Mouse (Mus musculus) mouse trophoblast stem cell (cell line): Measurements from ENCODE around the gene Med13l.

Source experiments
- in situ Hi-C, 2 experiments: fragments of 300-500 bp; cut with MseI, MboI; formaldehyde crosslinking; loops; 2 replicates in 1 of 2; 3 replicates in 1 of 2; pipeline ENCODE4 v1.15.1; 2025

Gene Med13l

DNA sequence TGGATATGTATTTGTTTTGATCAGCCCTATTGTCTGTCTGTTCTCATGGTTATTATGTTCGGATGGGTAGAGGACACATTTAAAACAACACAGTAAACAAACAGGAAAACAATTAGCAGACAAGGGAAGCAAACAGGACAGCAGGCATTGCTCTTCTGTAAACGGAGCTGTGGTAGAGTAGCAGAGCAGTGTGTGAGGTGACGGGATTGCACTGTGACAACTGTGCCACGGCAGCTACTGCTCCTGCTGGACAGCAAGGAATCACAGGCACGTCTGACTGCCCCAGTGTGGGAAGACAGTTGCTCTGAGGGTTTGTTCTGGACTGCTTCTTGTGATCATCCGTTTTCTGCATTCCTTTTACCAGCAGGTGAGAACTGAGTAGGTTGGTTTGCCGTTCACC, 94.9 kb downstream of the Med13l start:
- in situ Hi-C loops: no loop called here

DNA sequence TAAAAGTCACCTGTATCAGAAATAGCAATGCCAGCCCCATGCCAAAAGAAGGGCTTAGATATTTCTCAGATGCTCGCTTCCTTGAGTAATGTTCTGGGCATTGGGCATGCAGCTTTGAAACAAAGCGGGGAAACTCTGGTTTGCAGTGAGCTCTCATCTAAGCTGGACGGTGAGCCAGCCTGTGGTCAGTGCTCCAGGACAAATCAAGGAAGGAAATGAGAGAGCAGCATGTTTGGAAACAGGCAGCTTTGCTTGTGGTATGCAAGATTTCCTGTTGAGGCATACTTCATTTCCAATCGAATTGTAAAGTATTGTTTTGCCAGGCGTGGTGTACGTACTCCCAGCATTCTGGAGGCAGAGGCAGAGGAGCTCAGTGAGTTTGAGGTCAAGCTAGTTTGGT, 95.5 kb downstream of the Med13l start:
- in situ Hi-C loops: no loop called here

DNA sequence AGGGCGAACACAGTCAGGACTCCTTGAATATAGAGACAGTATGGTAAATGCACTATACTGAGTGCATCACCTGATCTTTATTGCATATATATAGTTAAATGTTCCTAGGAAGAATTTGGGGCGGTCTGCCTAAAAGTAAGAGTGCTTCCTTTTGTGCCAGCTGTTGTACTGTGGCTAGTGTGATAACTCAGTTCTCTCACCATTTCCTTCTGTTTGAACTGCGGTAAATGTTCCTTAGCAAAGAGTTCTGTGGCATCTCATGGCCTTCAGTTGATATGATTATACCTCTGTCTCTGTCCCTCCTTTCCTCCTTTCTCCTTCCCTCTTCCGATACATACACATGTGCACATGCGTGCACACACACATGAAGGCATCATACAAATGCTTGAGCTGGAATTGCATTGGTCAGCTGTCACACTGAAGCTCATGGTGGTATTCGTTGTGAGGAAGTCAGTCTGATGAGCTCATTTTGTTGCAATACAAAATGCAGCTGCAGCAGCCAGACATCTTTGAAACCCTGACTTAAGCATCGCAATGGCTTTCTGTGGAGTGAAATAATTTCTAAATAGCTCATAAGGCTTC, 97.9 kb downstream of the Med13l start:
- in situ Hi-C loops: no loop called here

DNA sequence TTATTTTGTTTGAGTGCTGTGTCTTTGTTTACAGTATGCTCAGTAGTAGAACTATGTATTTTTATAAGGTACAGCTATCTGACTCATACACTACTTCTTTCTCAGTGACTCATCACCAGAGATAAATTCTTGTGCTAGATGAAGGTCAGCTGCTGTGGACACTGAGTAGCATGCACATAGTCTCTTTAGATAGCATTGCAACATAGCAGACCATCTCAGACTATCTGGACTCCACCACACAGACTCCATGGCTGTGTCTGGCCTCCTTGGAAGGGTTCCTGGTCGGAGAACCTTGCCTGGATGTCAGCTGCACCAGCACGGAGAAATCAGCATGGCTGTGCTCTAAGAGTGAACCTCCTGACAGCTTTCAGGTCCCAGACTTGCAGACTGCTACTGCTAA, 99.2 kb downstream of the Med13l start:
- in situ Hi-C loops: no loop called here

DNA sequence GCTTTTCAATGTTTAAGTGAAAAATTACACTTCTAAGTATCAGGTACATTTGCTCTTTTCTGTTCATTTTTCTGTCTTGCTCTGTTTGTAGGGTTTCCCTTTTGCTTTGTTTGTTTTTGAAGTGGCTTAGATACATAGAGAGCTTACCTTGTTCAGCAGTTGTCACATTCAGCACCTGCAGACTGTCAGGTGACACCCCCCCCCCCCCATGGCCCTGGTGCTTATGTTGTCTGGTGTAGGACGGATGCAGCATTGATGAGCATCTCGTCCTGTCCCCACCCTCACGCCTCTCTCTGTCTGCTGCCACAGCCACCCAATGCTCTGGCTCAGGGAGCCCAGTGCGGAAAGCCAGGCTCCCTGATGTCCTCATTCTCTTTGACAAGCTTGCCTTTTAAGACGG, 101.3 kb downstream of the Med13l start:
- in situ Hi-C loops: no loop called here

DNA sequence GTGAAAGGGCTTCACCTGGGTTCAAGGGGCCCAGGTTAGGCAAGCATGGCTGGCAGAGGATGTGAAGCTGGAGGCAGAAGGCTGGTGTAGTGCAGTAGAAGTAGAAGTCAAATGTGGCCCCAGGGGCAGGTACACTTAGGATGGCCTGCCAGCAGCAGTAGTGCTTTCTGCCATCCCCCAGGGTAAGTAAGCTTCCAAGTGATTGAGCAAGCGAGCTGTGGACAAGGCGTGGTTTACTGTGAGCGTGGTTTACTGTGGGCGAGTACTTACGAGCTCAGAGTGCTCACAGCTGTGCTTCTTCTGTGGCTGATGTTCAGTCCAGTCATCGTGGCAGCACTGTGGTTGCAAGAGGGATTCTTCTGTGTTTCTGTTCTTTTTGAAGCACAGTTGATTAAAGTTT, 103.5 kb downstream of the Med13l start:
- in situ Hi-C loops: no loop called here

DNA sequence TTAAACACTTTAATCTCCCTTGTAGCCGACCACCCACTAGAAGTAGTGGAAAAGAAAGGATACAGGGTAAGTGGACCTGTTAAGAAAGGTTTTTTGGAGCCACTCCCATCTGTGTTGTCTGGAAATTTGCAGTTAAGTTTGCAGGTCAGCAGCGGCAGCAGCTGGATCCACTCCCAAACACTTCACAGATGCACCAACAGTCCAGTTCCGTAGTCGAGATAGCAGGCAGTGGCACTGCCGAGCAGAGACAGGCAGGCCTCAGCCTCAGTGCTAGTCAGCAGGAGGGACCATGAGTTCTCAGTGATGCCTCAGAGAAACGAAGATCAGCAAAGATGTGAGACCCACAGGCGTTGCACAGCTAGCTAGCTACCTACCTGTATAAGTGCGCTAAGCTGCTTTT, 104.5 kb downstream of the Med13l start:
- in situ Hi-C loops: no loop called here

DNA sequence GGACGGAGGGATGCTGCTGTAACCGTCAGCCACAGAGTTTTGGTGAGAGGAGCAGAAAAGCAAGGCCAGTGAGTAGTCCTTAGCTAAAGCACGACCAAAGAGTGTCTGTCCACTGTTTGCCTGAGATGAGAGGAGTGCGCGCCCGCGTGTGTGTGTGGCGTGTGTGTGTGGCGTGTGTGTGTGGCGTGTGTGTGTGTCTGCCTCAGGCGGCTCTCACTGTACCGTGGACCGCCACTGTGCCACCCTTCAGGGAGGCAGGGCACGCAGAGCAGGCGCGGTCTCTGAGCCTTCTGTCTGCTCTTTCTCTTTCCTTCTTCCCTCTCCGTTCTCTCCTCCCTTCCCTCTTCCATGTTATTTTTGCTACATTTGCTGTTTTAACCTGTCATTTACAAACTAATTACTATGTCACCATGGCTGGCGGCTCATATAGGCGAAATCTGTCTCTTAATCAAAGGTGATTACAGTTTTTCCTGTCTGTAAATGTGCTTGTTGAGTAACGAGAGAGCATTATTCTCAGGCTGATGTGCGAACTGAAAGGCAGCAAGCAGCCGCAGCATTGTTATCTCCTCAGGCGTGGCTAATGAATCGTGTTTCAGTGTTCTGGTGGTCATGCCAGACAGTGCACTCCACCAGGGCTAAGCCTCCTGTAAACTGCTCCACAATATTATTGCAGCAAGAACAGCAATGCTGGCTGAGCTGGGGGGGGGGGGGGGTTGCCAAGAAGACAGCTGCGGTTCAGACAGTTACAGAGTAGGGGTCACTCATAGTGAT, 106.1 kb downstream of the Med13l start:
- in situ Hi-C loops: no loop called here

DNA sequence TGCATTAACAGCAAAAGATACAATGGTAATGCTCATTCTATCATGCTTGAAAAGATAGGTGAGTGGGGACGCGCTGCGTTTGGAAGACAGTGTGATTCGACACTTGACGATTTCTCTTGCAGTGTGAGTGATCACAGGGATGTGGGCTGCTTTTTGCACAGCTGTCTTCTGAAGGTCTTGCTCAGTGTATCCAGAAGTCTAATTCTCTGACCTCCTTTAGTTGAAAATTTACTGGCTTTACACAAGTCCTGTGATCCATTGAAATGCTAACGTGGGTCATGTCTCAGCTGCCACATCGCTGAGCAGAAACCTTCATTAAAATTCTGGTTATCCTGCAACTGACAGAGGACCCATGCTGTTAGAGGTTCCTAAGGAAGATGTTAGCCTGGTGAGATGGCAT, 107.4 kb downstream of the Med13l start:
- in situ Hi-C loops: no loop called here

DNA sequence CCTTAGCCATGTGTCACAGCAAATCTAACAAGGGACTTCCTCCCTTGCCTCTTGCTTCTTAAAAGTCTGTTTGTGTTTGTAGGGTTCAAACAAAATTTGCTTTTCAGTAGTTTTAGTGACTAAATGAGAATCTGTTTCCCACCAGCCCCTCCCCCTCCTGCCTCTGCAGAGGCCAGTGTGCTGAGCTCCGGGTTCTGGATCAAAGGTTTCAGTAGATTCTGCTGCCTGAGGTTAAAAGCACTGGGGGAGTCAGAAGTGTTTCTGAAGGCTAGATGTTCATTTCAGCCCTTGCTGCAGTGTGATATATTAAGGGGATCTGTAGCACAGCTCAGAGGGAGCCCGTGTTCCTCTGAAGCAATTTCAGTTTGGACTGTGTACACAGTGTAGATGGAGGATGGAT, 108.5 kb downstream of the Med13l start:
- in situ Hi-C loops: no loop called here

DNA sequence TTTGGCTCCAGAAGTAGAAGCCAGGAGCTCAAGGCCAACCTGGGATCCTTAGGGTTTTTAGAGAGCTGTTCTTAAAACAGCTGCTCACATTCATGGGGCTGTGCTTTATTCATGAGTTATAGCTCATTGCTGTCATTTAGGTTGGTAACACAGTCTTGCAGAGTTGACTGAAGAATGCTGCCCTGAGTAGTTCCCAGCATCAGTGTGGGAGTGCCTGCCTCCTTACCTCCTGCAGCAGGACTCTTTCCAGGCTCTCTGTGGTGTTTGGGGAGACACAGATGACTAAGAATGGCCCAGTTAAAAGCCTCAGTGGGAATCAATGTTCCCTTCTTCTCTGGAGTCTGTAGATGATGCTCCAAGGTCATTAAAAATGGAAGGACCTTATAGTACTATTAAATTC, 111.6 kb downstream of the Med13l start:
- in situ Hi-C loops: no loop called here

DNA sequence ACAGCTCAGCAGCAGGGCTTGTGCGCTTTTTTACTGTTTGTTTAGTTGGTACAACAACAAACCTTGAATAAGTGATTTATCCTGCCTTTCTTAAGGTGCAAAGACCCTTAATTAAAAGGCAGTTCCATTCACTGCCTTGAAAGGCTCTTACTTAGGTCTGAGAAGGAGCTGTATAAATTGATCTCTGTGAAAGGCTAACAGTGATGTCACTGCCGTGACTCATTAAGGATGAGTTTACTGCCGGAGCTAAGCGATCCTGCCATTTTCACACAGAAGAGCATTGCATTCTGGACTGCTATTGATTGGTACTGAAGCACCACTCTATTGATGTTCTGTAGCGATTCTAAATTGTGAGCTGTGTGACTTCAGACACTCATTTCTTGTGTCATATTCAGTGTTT, 113.4 kb downstream of the Med13l start:
- in situ Hi-C loops: no loop called here

DNA sequence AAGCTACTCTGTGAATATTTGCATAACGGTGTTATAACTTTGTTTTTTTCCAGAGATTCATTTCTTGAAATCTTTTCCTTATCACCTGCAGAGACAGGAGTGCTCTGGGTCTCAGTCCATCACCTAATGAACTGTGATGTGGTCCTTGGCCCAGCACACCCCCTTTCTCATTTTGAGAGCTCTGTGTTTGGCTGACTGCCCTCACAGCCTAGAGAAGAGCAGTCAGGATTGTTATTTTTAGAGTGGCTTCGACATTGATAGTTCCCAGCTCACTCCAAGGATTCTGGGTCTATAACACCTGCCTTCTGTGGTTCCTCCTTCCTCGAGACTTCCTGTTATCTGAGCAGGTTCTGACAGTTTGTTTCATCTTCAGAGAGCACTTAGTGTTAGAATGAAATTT, 113.8 kb downstream of the Med13l start:
- in situ Hi-C loops: no loop called here

DNA sequence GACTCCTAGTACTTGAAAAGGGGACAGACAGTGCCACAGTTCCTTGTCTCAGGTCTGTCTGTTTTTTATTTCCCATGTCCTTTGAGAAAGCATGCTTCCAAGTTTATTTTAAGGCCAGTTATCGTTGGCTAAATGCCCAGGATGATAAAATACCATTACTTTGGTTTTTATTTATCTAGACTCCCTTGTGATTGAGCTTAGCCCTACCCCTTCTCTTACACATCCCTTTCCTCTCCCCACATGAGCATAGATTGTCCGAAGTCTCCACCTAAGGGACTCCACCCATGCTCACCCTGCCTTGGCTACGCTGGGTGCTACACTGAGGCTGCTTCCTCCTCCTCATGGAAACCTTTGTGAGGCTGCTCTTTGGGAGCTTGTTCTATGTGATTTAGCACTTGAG, 115.2 kb downstream of the Med13l start:
- in situ Hi-C loops: no loop called here

DNA sequence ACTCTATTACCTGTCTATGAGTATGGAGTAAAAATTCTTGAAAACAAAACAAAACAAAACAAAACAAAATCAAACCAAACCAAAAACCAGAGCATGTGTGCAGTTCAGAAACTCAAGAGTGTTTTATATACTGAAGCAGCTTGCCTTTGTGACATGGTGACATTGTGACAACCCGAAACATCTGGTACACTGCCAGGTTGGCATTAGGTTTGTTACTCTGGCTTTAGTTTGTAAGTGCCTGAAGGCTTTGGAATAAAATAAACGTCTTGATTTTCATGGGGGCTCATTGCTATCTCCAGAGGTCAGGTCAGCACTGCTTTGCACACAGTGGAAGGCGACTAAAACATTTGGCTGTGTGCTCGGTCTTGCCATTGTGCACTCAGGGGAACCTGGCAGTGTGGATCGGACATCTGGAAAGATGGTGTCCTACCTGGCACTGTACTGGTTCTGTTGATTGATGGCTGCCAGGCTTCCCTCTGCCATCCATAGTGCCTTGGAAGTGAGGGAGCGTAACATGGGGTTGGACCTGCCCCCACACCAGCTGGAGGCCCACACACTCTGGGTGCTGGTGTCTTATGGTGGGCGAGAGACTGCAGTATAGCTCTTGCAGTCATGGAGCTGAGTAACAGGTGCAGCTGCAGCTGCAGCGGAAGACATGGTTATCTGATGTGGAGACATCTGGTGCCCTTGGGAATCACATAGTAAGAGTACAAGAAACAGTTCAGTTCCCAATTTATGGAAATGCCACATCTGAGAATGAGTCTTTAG, 115.9 kb downstream of the Med13l start:
- in situ Hi-C loops: no loop called here

DNA sequence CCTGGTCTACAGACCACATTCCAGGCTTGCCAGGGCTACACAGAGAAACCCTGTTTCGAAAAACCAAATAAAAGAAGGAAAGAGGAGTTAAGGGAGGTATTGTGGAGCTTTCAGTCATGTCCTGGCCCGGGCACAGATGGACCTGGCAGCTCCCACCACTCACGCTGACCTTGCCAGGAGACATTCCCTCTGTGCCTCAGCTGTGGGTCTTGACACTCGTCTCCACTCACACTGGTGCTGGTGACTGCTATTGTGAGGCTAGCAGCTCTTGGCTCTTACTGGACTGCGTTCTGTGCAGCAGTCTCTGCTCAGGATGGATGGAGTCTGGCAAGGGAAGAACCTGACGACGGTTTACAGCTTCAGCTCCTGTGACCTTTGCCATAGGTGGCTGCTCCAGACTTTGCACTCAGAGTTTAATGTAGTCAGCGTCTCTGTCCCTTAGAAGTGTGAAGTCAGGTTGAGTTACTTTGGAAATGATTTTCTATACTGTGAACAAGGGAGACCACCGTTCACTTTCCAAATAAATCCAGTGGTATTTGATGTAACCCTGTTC, 118.9 kb downstream of the Med13l start:
- in situ Hi-C loops: no loop called here

DNA sequence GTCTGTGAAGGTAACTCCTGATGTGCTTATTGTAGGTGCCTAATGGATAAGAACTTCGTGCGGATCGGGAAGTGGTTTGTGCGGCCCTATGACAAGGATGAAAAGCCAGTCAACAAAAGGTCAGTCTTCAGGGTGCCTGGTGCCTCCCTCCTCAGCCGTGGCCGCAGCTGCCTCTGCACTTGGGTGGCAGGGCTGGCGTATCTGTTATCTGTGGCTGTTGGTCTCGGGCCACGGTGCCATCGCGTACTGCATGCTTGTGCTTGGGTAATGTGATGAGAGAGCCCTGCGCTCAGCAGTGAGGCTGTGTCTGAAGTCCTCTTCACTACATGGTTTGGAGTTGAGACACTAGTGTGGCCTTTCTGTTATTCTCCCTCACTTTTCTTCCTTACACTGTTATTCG, 120.4 kb downstream of the Med13l start:
- in situ Hi-C loops: no loop called here

DNA sequence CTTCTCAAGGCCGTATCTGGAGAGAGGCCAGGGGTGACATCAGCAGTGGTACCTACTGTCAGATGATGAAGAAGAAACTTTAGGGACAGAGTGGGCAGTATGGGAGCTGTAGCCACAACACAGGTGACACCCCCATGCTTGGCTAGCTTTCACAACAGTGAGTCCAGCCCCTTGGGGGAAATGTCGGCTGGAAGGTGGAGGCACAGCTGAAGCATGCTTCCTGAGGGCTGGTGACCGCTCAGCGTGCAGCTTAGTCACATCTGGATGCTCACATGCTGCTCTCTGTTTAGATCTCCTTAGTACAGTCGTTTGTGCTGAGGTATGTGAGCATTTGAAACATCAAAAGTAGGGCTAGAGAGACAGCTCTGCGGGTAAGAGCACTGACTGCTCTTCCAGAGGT, 121.5 kb downstream of the Med13l start:
- in situ Hi-C loops: no loop called here

DNA sequence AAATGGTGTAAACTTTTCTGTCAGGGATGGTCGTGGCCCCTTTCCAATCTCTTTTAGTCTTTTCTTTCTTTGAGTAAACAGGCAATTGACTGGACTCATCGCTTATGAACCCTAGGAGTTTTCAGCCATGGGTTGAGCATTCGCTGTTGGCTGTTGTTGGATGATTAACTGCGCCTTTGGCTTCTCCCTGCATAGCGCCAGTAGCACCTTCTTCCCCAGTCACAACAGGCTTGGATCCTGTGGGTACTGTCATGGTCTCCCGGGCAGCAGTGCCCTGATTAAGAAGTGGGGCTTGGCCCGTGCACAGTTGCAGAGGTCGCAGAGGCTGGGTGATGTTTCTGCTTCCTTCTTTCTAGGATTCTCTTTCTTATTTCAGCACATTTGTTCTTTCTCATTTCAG, 124.7 kb downstream of the Med13l start:
- in situ Hi-C loops: no loop called here

DNA sequence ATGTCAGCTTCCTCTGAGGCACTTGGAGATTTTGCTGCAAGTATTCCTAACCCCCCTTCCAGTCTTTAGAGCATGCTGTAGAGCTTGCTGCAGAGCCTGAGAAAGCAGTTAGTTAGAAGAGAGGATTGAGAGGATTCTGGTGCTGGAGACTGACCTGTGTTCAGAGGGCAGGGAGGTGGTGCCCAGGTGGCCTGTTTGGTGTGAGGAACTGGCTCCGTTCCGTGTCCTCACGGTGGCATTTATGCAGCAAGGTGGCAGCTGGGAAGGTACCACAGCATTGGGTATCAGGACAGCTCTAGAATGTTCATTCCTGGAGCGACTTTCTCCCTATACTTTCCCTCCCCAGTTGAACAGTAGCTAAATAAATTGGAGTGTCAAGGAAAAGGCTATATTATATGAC, 125.5 kb downstream of the Med13l start:
- in situ Hi-C loops: no loop called here

DNA sequence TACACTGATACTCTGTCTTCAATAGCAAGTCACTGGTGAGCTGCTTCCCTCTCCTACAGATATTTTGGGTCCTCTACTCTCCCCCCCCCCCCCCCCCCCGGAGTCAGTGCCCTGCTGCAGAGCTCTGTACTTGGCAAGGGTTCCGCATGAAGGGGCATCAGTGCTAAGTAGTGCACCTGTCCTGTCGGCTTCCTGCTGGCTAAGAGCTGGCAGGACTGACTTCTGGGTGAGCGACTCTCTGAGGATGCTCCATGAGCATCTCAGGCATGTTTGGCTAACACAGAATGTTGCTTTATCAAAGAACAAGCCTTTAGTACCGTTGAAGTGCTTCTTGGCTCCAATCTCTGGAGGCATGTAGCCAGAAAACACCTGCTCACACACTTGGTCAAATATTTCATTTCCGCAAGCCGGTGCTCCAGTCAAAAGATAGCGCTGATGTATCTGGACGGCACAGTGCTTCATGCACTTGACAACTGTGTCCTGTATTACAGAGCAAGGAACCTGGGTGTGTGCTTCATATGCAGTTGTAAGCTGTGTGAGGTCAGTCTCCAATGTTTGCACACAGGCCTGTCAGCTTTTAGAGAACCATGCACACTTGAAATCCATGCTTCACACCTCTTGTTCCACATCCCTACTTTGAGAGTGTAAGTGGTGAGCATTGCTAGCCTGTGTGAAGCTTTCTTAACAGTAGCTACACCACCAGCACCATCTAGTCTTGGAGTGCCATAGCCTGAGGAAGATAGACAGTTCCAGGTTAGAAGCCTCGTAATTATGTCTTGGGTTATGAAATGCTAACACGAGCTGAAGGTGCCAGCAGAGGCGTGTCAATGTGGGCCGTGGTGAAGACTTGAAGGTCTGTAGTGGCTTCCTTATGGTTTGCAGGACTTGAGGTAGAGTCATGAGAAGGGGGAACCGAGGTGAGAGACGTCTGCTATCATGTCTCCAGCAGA, 128.7 kb downstream of the Med13l start:
- in situ Hi-C loops: no loop called here
